ENCODE assay signal across 17 mouse cellular contexts in the genomic region with DNA sequence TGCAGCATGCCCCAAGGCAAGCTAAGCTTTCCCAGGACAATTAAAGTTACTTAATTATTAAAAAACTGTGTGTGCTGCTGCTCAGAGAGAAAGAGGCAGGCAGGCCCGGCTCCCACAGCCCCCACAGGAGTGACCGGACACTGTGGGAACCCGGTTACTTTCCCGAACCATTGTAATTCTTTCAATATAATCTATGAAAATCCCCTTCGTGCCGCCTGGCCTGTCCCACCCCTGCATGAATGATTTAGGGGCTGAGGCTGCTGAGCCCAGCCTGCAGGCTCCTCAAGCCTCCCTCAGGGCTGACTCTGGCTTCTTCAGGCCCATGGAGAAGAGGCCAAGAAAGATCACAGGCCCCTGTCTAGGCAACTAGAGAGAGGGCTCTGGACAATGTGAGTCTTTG. TPM values are rescaled to one million over a fixed set of nuclear protein-coding genes. Genes with fewer than 3 reads are reported as not detected.
A peak's percentile ranks its signal among the peaks of the same experiment; 100 is the strongest.
DNase-seq lines count a peak whose midpoint lies in the region; ATAC-seq and TF ChIP-seq lines count a peak whose summit lies in the region.
"Had no signal": no experiment of that assay in that cellular context is flagged by ENCODE, and none has a peak within 500 bp of the region (broad histone marks: within the 10 kb centered on the region; RNA-seq: fewer than 3 reads in every experiment).

No protein-coding gene starts in this region.

- TF ChIP-seq EP300 in stomach, postnatal 0 days (optimal IDR thresholded peaks at IDR 0.05): no peak

- H3K9ac ChIP-seq in hindbrain, embryonic 11.5 days (ENCODE audit: low read depth, low read length): no peak overlapping the region
- no peak overlapping the region for H3K9ac ChIP-seq in stomach, embryonic 15.5 days
- no peak overlapping the region for H3K9ac ChIP-seq in stomach, postnatal 0 days (ENCODE audit: low read length)
- no peak overlapping the region for H3K9ac ChIP-seq in limb, embryonic 13.5 days
- H3K9ac ChIP-seq: embryonic facial prominence, embryonic 13.5 days; hindbrain, embryonic 15.5 days; limb, embryonic 15.5 days had no signal

- no peak for TF ChIP-seq CTCF in stomach, postnatal 0 days (IDR thresholded peaks at IDR 0.05; ENCODE audit: low read depth)

- H3K27ac ChIP-seq in hindbrain, embryonic 10.5 days: peak overlapping the region; percentile 64
- H3K27ac ChIP-seq in hindbrain, embryonic 11.5 days (ENCODE audit: low read depth, low read length): no peak overlapping the region
- peak overlapping the region; percentile 31; the same call in 1 of the 2 replicates for H3K27ac ChIP-seq in stomach, embryonic 15.5 days
- no peak overlapping the region for H3K27ac ChIP-seq in stomach, postnatal 0 days (replicated peaks)
- no peak overlapping the region for H3K27ac ChIP-seq in limb, embryonic 13.5 days
- H3K27ac ChIP-seq: embryonic facial prominence, embryonic 13.5 days; hindbrain, embryonic 15.5 days; limb, embryonic 15.5 days had no signal

- WGBS in hindbrain, embryonic 10.5 days: 48% methylated on average over 6 of the region's 6 CpGs
- 53% methylated on average over 6 of the region's 6 CpGs for WGBS in hindbrain, embryonic 11.5 days
- WGBS in stomach, embryonic 15.5 days: 44% methylated on average over 6 of the region's 6 CpGs
- WGBS in stomach, postnatal 0 days: 47% methylated on average over 6 of the region's 6 CpGs
- 18% methylated on average over 6 of the region's 6 CpGs for WGBS in limb, embryonic 13.5 days

- no peaks in the 10 kb centered on the region for H3K9me3 ChIP-seq in hindbrain, embryonic 10.5 days
- H3K9me3 ChIP-seq in hindbrain, embryonic 11.5 days (ENCODE audit: control insufficient read depth, low read length): no peaks in the 10 kb centered on the region
- H3K9me3 ChIP-seq in stomach, embryonic 15.5 days: no peaks in the 10 kb centered on the region
- no peaks in the 10 kb centered on the region for H3K9me3 ChIP-seq in stomach, postnatal 0 days (ENCODE audit: control insufficient read depth, low read length)
- no peaks in the 10 kb centered on the region for H3K9me3 ChIP-seq in limb, embryonic 13.5 days
- H3K9me3 ChIP-seq: embryonic facial prominence, embryonic 13.5 days; hindbrain, embryonic 15.5 days; limb, embryonic 15.5 days had no signal

- peaks cover 29% of the 10 kb centered on the region for H3K4me1 ChIP-seq in hindbrain, embryonic 10.5 days (replicated peaks)
- H3K4me1 ChIP-seq in hindbrain, embryonic 11.5 days (replicated peaks; ENCODE audit: control insufficient read depth, insufficient read depth, low read length): peaks cover 2% of the 10 kb centered on the region
- H3K4me1 ChIP-seq in stomach, embryonic 15.5 days: peaks cover 14% of the 10 kb centered on the region; the same call in 1 of the 2 replicates
- H3K4me1 ChIP-seq in stomach, postnatal 0 days (replicated peaks; ENCODE audit: control insufficient read depth, insufficient read depth): 0 out of 2 replicates have a peak, but pooled peaks cover 2% of the 10 kb centered on the region
- H3K4me1 ChIP-seq in limb, embryonic 13.5 days: peaks cover 34% of the 10 kb centered on the region

- peaks cover 61% of the 10 kb centered on the region for H3K27me3 ChIP-seq in hindbrain, embryonic 10.5 days (ENCODE audit: insufficient read depth, poor library complexity, severe bottlenecking)
- H3K27me3 ChIP-seq in hindbrain, embryonic 11.5 days (ENCODE audit: control insufficient read depth, insufficient read depth, low read length): no peaks in the 10 kb centered on the region; the same call in 1 of the 2 replicates
- no peaks in the 10 kb centered on the region for H3K27me3 ChIP-seq in stomach, embryonic 15.5 days (replicated peaks)
- no peaks in the 10 kb centered on the region for H3K27me3 ChIP-seq in stomach, postnatal 0 days (ENCODE audit: control insufficient read depth, insufficient read depth, low read length)
- no peaks in the 10 kb centered on the region for H3K27me3 ChIP-seq in limb, embryonic 13.5 days
- H3K27me3 ChIP-seq: limb, embryonic 15.5 days had no signal

- no peaks in the 10 kb centered on the region for H3K36me3 ChIP-seq in hindbrain, embryonic 10.5 days
- no peaks in the 10 kb centered on the region for H3K36me3 ChIP-seq in hindbrain, embryonic 11.5 days (ENCODE audit: control insufficient read depth, insufficient read depth, low read length)
- H3K36me3 ChIP-seq in stomach, embryonic 15.5 days: no peaks in the 10 kb centered on the region
- no peaks in the 10 kb centered on the region for H3K36me3 ChIP-seq in stomach, postnatal 0 days (ENCODE audit: control insufficient read depth, insufficient read depth, low read length)
- no peaks in the 10 kb centered on the region for H3K36me3 ChIP-seq in limb, embryonic 13.5 days
- H3K36me3 ChIP-seq: embryonic facial prominence, embryonic 13.5 days; hindbrain, embryonic 15.5 days; limb, embryonic 15.5 days had no signal

- no peak for DNase-seq in hindbrain, embryonic 10.5 days (ENCODE audit: low spot score)
- DNase-seq in hindbrain, embryonic 11.5 days (ENCODE audit: low spot score): no peak
- no peak for DNase-seq in stomach, postnatal 0 days (ENCODE audit: low spot score)
- no peak for DNase-seq in embryo, embryonic 9.5 days (ENCODE audit: extremely low spot score)
- no peak for DNase-seq in right cerebral cortex, adult 18-20 months
- DNase-seq: adrenal gland, adult 8-10 months; cerebellum, adult 9-11 months; gastrocnemius, postnatal 36 days; right cerebral cortex, postnatal 25 days; thymus, postnatal 14 days had no signal

- no peak overlapping the region for H3K4me2 ChIP-seq in hindbrain, embryonic 11.5 days (replicated peaks; ENCODE audit: low read depth, low read length)
- H3K4me2 ChIP-seq in stomach, embryonic 15.5 days: no peak overlapping the region
- no peak overlapping the region for H3K4me2 ChIP-seq in stomach, postnatal 0 days (replicated peaks; ENCODE audit: low read depth)
- H3K4me2 ChIP-seq in limb, embryonic 13.5 days (replicated peaks): no peak overlapping the region
- H3K4me2 ChIP-seq: embryonic facial prominence, embryonic 13.5 days; hindbrain, embryonic 15.5 days; limb, embryonic 15.5 days had no signal

- H3K4me3 ChIP-seq in hindbrain, embryonic 10.5 days: no peak overlapping the region
- no peak overlapping the region for H3K4me3 ChIP-seq in hindbrain, embryonic 11.5 days (ENCODE audit: low read depth, low read length)
- H3K4me3 ChIP-seq in stomach, embryonic 15.5 days (replicated peaks): no peak overlapping the region
- H3K4me3 ChIP-seq in stomach, postnatal 0 days (ENCODE audit: low read depth, low read length): no peak overlapping the region
- no peak overlapping the region for H3K4me3 ChIP-seq in limb, embryonic 13.5 days
- H3K4me3 ChIP-seq: embryonic facial prominence, embryonic 13.5 days; hindbrain, embryonic 15.5 days; limb, embryonic 15.5 days had no signal

- ATAC-seq in hindbrain, embryonic 11.5 days (ENCODE audit: low FRiP score): no peak
- no peak for ATAC-seq in stomach, embryonic 15.5 days (ENCODE audit: insufficient read depth, low FRiP score, low read depth)
- no peak for ATAC-seq in stomach, postnatal 0 days (ENCODE audit: low FRiP score, low TSS enrichment)
- ATAC-seq in limb, embryonic 13.5 days (ENCODE audit: low FRiP score, low read depth): 0 out of 2 replicates have a peak, but pooled peaks have one; percentile 18
- ATAC-seq: intestine, postnatal 0 days; lung, postnatal 0 days had no signal

RNA-seq across cellular contexts. Expression of a gene that starts 36.0 kb away (rescaled TPM):
- polyA plus RNA-seq in hindbrain, embryonic 10.5 days (2016; fragmentation: Nextera tagmentation; extraction: Ambion mirVana): 31.2 and 31.9 TPM in 2 replicates
- 28.8 and 32.9 TPM in 2 replicates for polyA plus RNA-seq in hindbrain, embryonic 11.5 days (2014; fragmentation: Nextera tagmentation; extraction: Ambion mirVana)
- 64.4 and 67.1 TPM in 2 replicates for polyA plus RNA-seq in stomach, embryonic 15.5 days (2015; fragmentation: Nextera tagmentation; extraction: Ambion mirVana)
- 66.2 and 73.1 TPM in 2 replicates for polyA plus RNA-seq in stomach, postnatal 0 days (2015; fragmentation: Nextera tagmentation; extraction: Ambion mirVana)
- 49.6 and 50.2 TPM in 2 replicates for polyA plus RNA-seq in limb, embryonic 13.5 days (2015; fragmentation: Nextera tagmentation; extraction: Ambion mirVana)

Comparison
In these comparisons a context has a peak if more than half of its experiments do, and no peak if none do; other contexts are left out.
1. H3K27ac ChIP-seq: peak in hindbrain, embryonic 10.5 days (single experiment) and stomach, embryonic 15.5 days (single experiment); none in hindbrain, embryonic 11.5 days (single experiment), stomach, postnatal 0 days (single experiment) and limb, embryonic 13.5 days (single experiment).